Mouse (Mus musculus) thymus, postnatal 10 days (tissue): Measurements from ENCODE around the gene Crtc1.
A peak's percentile ranks its signal among the peaks of the same experiment; 100 is the strongest.

Experiments
- DNase-seq, 2 experiments: peaks; one replicate each; pipeline ENCODE4 v3.0.0; 2021; ENCODE audit warnings: low spot score in 2 of 2

Gene Crtc1

GRCm38 (mm10) chr8:70439055-70439847 is at the start of gene Crtc1:
Gene Crtc1, minus strand, starts transcription at chr8:70439579.
- DNase-seq: peak; percentile 95 to 98

DNA sequence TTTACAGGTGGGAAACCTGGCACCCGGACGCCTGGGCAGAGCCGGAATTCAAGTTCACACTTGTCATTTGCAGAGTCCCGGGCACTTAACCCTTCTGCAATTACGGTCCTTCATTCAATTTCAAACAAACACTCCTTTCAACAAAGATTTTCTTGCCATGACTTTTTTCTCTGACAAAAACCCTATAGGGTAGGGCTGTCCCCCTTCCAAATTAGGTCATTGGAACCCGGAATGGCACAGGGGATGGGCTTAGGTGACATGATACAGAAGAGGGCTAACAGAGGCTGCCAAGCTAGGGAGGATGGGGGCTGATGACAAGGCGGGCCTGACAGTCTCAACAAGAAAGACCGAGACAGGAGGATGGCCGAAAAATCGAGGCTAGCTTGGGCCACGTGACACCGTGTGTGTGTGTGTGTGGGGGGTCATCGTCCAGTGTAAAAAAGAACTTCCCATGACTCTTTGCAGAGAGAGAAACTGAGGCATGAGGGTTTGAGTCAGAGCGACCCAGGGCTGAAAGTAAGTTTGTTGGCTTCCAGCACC is 49.6 kb upstream of the Crtc1 start:
- DNase-seq: no peak

- DNase-seq: no peak
Measured at GRCm38 (mm10) chr8:70487993-70488796, 48.8 kb upstream of the Crtc1 start.

DNA sequence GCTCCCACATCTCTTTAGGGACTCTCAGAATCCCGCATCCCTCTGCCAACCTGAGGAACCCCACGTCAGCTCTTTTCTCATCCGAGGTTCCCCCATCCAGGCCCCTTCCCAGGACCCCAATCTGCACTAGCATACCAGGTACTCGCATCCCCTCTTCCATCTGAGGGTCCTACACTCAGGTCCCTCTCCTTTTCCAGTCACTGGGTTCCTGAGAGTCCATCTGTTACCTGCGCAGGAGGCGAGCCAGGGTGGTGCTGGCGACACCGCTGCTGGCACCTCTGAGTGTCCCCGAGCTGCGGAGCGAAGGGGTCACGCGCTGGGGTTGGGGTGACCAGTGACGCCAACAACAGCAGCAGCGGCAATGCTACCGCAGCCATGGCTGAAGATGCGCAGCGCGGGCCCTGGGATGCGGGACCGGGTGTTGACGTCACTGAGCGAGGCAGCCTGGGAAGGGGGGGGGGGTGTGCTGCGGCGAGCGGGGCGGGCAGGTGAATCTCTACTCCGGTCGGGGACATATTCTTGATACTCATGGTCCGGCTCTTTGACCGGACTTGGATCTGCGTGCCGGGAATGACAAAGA is 47.7 kb upstream of the Crtc1 start, which contains the start of gene Tmem59l:
Tmem59l (minus strand) TSS at position 418 of the 580 bp plus-strand sequence.
- DNase-seq: no peak

- DNase-seq: no peak
Measured at GRCm38 (mm10) chr8:70486191-70486681, 46.9 kb upstream of the Crtc1 start.

- DNase-seq: no peak
Measured at GRCm38 (mm10) chr8:70482943-70483342, 43.6 kb upstream of the Crtc1 start.

- no peak for DNase-seq
Measured at GRCm38 (mm10) chr8:70481908-70482307, 42.5 kb upstream of the Crtc1 start.

GRCm38 (mm10) chr8:70477269-70477982 is 38.0 kb upstream of the Crtc1 start:
- DNase-seq: no peak

- peak; percentile 88 to 91 for DNase-seq
Measured at GRCm38 (mm10) chr8:70476333-70477268, 37.2 kb upstream of the Crtc1 start, which contains the start of gene Klhl26. Gene Klhl26, minus strand, starts transcription at chr8:70476968.

- DNase-seq: no peak
Measured at GRCm38 (mm10) chr8:70471856-70472255, 32.5 kb upstream of the Crtc1 start.

GRCm38 (mm10) chr8:70469938-70470337 is 30.6 kb upstream of the Crtc1 start:
- DNase-seq: no peak

GRCm38 (mm10) chr8:70469295-70469916 is 30.0 kb upstream of the Crtc1 start:
- no peak for DNase-seq

DNA sequence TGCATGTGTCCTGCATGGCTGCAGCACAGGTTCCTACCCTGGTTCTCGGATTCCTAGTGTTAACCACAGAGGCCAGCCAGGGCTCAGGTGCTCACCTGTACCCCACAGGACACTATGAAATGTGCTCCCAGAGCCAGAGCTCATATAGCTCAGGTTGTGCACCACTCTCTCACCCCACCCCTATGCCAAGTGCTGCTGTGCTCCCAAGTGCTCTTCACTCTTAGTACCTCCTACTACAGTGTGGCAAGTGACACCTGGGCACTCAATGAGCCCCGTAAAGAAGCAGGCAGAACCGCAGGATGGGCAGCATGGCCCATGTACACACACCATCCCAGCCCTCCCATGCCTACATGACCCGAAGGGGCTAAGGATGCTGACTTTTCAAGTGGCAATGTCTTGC is 29.4 kb upstream of the Crtc1 start:
- DNase-seq: no peak

DNA sequence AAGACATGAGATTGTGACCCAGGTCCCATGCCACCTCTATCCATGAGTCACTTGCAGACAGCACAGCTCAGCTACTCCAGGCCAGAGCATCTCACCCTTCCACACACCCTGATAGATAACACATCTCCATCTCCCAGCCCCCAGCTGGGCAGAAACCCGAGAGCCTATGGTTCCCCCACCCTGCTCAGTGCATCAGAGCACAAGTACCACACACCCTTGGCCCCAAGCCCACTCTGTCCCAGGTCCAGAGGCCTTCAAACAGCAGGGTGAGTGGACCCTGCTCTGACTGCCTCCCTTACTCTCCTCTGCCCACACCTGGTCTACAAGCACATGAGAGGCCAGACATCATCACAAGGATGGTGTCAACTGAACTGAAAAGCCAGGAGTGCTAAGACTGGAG is 28.5 kb upstream of the Crtc1 start:
- DNase-seq: no peak

DNA sequence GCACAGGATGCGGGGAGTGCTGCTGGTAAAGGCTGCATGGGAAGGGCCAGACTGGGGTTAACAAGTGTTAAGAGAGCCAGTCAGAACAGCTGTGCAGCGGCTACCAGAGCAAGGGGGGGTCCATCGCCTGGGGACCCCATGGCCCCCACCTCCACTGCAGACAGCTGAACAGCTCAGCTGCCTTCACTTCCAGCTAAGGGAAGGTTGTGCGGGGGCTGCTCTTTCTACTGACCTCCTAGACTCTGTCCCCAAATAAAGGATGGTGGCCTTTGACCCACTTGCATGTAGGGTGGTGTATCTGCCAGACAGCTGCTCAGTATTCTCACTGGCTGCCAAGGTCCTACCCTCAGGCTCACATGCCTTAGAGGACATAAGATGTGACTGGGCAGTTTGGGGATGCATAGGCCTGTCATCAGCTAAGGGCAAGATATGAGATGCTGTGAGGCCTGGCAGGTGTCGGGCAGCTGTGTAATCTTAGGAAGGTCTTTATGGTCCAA is 27.9 kb upstream of the Crtc1 start:
- no peak for DNase-seq

GRCm38 (mm10) chr8:70466771-70467170 is 27.4 kb upstream of the Crtc1 start:
- DNase-seq: no peak

DNA sequence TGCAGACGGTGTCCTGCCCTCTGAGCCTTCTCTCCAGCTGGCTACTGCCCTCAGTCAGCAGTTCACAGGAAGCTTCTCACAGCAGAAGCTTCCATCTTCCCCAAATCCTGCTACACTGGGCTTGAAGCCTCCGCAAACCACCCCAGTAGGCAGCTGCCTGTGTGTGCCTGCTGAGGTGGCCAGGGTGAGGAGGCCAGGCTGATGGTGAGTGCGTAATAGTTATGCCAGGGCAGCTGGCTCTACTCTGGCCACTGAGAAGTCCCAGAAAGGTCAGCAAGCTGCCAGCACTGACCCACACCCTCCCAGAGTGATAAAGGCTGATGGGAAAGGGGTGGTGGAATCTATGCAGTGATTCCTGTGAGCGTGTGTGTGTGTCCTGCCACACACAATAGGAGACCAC is 26.9 kb upstream of the Crtc1 start:
- DNase-seq: no peak

GRCm38 (mm10) chr8:70465701-70466100 is 26.3 kb upstream of the Crtc1 start:
- no peak for DNase-seq

DNA sequence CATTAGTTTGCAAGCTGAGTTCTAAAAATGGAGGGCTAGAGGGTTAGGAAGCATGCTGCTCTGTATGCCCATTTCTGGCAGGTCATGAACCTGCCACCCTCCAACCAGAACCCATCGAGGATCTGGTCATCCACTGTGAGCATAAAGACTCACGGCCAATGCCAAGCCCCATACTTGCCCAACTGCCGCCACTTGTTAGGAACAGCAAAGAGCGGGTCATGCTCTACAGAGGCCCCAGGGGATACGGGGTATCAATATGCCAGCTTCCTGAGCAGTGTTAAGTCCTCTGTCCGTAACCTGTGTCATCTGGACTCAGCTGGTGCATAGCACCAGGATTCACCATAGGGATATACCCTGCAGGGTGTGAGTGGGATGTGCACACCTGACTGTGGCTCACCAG is 24.8 kb upstream of the Crtc1 start:
- DNase-seq: no peak

- no peak for DNase-seq
Measured at GRCm38 (mm10) chr8:70463306-70463705, 23.9 kb upstream of the Crtc1 start.
